Mouse (Mus musculus): ENCODE measurements around the gene Grik4. TPM values are rescaled to one million over a fixed set of nuclear protein-coding genes. Genes with fewer than 3 reads are reported as not detected.

Grik4 gene
- total and polyA plus RNA-seq, 2 experiments from 2014 or later, result 9.5 to 17.2 TPM

GRCm38 (mm10) chr9:42727661-42728060 lies 216.6 kb downstream of the Grik4 start:
- Histone ChIP-seq H3K9me3 (ENCODE audit: low read length) (no peaks in the 10 kb centered on the region), H3K4me1 (ENCODE audit: insufficient read depth, low read length) (peaks cover 4% of the 10 kb centered on the region), H3K36me3 (ENCODE audit: insufficient read depth, low read length) (no peaks in the 10 kb centered on the region), H3K4me2 (ENCODE audit: low read depth, low read length, poor library complexity, severe bottlenecking) (no peak overlapping the region), H3K27me3 (ENCODE audit: insufficient read depth, low read length) (no peaks in the 10 kb centered on the region), H3K4me3 (ENCODE audit: low read depth, low read length) (no peak overlapping the region), H3K9ac (replicated peaks; ENCODE audit: low read length, poor library complexity, severe bottlenecking) (no peak overlapping the region), H3K27ac (ENCODE audit: low read depth, low read length) (no peak overlapping the region)
- 90% methylated on average over 6 of the region's 6 CpGs for WGBS
- no peak for TF ChIP-seq CTCF (IDR thresholded peaks at IDR 0.05)
- DNase-seq (ENCODE audit: low spot score) (no peak), ATAC-seq (ENCODE audit: low FRiP score) (no peak)

GRCm38 (mm10) chr9:42727186-42727585 lies 217.1 kb downstream of the Grik4 start:
- no peak overlapping the region for H3K4me2 ChIP-seq (ENCODE audit: low read depth, low read length, poor library complexity, severe bottlenecking)
- ATAC-seq (ENCODE audit: low FRiP score) (no peak), DNase-seq (ENCODE audit: low spot score) (no peak)
- no peaks in the 10 kb centered on the region for H3K9me3 ChIP-seq (ENCODE audit: low read length)
- TF ChIP-seq CTCF (IDR thresholded peaks at IDR 0.05), result no peak
- H3K4me1 ChIP-seq (ENCODE audit: insufficient read depth, low read length), result peaks cover 4% of the 10 kb centered on the region
- no peak overlapping the region for H3K27ac ChIP-seq (ENCODE audit: low read depth, low read length)
- H3K4me3 ChIP-seq (ENCODE audit: low read depth, low read length), result no peak overlapping the region
- WGBS, result 86% methylated on average over 5 of the region's 5 CpGs
- H3K36me3 ChIP-seq (ENCODE audit: insufficient read depth, low read length), result no peaks in the 10 kb centered on the region
- H3K9ac ChIP-seq (replicated peaks; ENCODE audit: low read length, poor library complexity, severe bottlenecking), result no peak overlapping the region
- no peaks in the 10 kb centered on the region for H3K27me3 ChIP-seq (ENCODE audit: insufficient read depth, low read length)

- 48% methylated on average over 7 of the region's 7 CpGs for WGBS
- Histone ChIP-seq H3K9me3 (ENCODE audit: low read length) (no peaks in the 10 kb centered on the region), H3K4me1 (ENCODE audit: insufficient read depth, low read length) (peaks cover 4% of the 10 kb centered on the region), H3K4me3 (ENCODE audit: low read depth, low read length) (no peak overlapping the region), H3K27me3 (ENCODE audit: insufficient read depth, low read length) (no peaks in the 10 kb centered on the region), H3K27ac (ENCODE audit: low read depth, low read length) (no peak overlapping the region), H3K36me3 (ENCODE audit: insufficient read depth, low read length) (no peaks in the 10 kb centered on the region), H3K4me2 (ENCODE audit: low read depth, low read length, poor library complexity, severe bottlenecking) (no peak overlapping the region), H3K9ac (replicated peaks; ENCODE audit: low read length, poor library complexity, severe bottlenecking) (no peak overlapping the region)
- DNase-seq (ENCODE audit: low spot score), result no peak
- no peak for ATAC-seq (ENCODE audit: low FRiP score)
- no peak for TF ChIP-seq CTCF (IDR thresholded peaks at IDR 0.05)
These were observed 220.2 kb downstream of the Grik4 start for GRCm38 (mm10) chr9:42724099-42724498.

GRCm38 (mm10) chr9:42722501-42722900 lies 221.8 kb downstream of the Grik4 start:
- no peaks in the 10 kb centered on the region for H3K27me3 ChIP-seq (ENCODE audit: insufficient read depth, low read length)
- no peak overlapping the region for H3K4me2 ChIP-seq (ENCODE audit: low read depth, low read length, poor library complexity, severe bottlenecking)
- no peak for ATAC-seq (ENCODE audit: low FRiP score)
- WGBS, result 27% methylated on average over 4 of the region's 4 CpGs
- H3K9ac ChIP-seq (replicated peaks; ENCODE audit: low read length, poor library complexity, severe bottlenecking), result no peak overlapping the region
- no peaks in the 10 kb centered on the region; the same call in none of the 2 replicates for H3K4me1 ChIP-seq (ENCODE audit: insufficient read depth, low read length)
- H3K4me3 ChIP-seq (ENCODE audit: low read depth, low read length), result no peak overlapping the region
- no peak for DNase-seq (ENCODE audit: low spot score)
- no peak for TF ChIP-seq CTCF (IDR thresholded peaks at IDR 0.05)
- H3K27ac ChIP-seq (ENCODE audit: low read depth, low read length), result no peak overlapping the region
- H3K36me3 ChIP-seq (ENCODE audit: insufficient read depth, low read length), result no peaks in the 10 kb centered on the region
- H3K9me3 ChIP-seq (ENCODE audit: low read length), result no peaks in the 10 kb centered on the region

- Histone ChIP-seq H3K9me3 (ENCODE audit: low read length) (no peaks in the 10 kb centered on the region), H3K4me2 (ENCODE audit: low read depth, low read length, poor library complexity, severe bottlenecking) (no peak overlapping the region), H3K9ac (replicated peaks; ENCODE audit: low read length, poor library complexity, severe bottlenecking) (no peak overlapping the region), H3K4me1 (ENCODE audit: insufficient read depth, low read length) (no peaks in the 10 kb centered on the region; the same call in none of the 2 replicates), H3K4me3 (ENCODE audit: low read depth, low read length) (no peak overlapping the region), H3K27ac (ENCODE audit: low read depth, low read length) (no peak overlapping the region), H3K27me3 (ENCODE audit: insufficient read depth, low read length) (no peaks in the 10 kb centered on the region), H3K36me3 (ENCODE audit: insufficient read depth, low read length) (no peaks in the 10 kb centered on the region)
- DNase-seq (ENCODE audit: low spot score) (no peak), ATAC-seq (ENCODE audit: low FRiP score) (no peak)
- WGBS, result 90% methylated on average over 9 of the region's 9 CpGs
- no peak for TF ChIP-seq CTCF (IDR thresholded peaks at IDR 0.05)
These were observed 222.6 kb downstream of the Grik4 start for GRCm38 (mm10) chr9:42721718-42722117.

GRCm38 (mm10) chr9:42721146-42721545 lies 223.1 kb downstream of the Grik4 start:
- Histone ChIP-seq H3K27me3 (ENCODE audit: insufficient read depth, low read length) (no peaks in the 10 kb centered on the region), H3K9me3 (ENCODE audit: low read length) (no peaks in the 10 kb centered on the region), H3K9ac (replicated peaks; ENCODE audit: low read length, poor library complexity, severe bottlenecking) (no peak overlapping the region), H3K4me1 (ENCODE audit: insufficient read depth, low read length) (no peaks in the 10 kb centered on the region; the same call in none of the 2 replicates), H3K36me3 (ENCODE audit: insufficient read depth, low read length) (no peaks in the 10 kb centered on the region), H3K4me3 (ENCODE audit: low read depth, low read length) (no peak overlapping the region), H3K4me2 (ENCODE audit: low read depth, low read length, poor library complexity, severe bottlenecking) (no peak overlapping the region), H3K27ac (ENCODE audit: low read depth, low read length) (no peak overlapping the region)
- no peak for TF ChIP-seq CTCF (IDR thresholded peaks at IDR 0.05)
- ATAC-seq (ENCODE audit: low FRiP score) (no peak), DNase-seq (ENCODE audit: low spot score) (no peak)
- 78% methylated on average over 4 of the region's 4 CpGs for WGBS
